Mouse (Mus musculus): ENCODE results near the gene Otos. TPM values are rescaled to one million over a fixed set of nuclear protein-coding genes. Genes with fewer than 3 reads are reported as not detected.

Gene Otos
- polyA plus RNA-seq, 1 experiment from 2014 or later = 0.24 TPM

DNA sequence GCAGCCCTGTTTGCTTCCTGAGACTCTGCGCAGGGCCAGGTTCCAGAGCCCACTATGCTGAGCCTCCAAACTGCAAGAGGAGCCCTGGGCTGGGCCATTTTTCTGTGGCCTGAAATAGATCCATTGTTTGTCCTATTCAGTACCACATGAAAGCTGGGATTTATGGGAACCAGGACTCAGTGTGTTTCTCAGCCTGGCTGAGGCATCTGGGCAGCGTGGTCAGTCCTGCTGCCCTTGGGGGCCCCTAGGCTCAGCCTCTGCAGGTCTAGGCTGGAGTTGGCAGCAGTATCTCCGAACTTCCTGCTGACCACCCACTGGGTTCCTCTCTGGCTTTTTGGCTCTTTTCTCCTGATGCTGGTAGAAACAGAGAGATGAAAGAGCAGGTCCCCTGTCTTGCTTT is 2.8 kb upstream of the Otos start:
- H3K4me3 ChIP-seq (ENCODE audit: low read length) = no peak overlapping the region
- H3K4me1 ChIP-seq (ENCODE audit: control insufficient read depth, insufficient read depth, low read length) = peaks cover 3% of the 10 kb centered on the region; the same call in 1 of the 2 replicates
- no peak overlapping the region for H3K9ac ChIP-seq (ENCODE audit: low read length)
- no peak for ATAC-seq (replicated peaks; ENCODE audit: extremely low read depth, insufficient read depth, low FRiP score)
- H3K27me3 ChIP-seq (ENCODE audit: control insufficient read depth, insufficient read depth, low read length) = 0 out of 2 replicates have a peak, but pooled peaks cover 2% of the 10 kb centered on the region
- no peaks in the 10 kb centered on the region for H3K9me3 ChIP-seq (replicated peaks; ENCODE audit: control insufficient read depth, low read length)
- H3K4me2 ChIP-seq (ENCODE audit: low read depth, low read length) = no peak overlapping the region
- H3K36me3 ChIP-seq (ENCODE audit: control insufficient read depth, insufficient read depth) = no peaks in the 10 kb centered on the region
- WGBS = 59% methylated on average over 3 of the region's 3 CpGs
- no peak overlapping the region for H3K27ac ChIP-seq (ENCODE audit: low read length)

DNA sequence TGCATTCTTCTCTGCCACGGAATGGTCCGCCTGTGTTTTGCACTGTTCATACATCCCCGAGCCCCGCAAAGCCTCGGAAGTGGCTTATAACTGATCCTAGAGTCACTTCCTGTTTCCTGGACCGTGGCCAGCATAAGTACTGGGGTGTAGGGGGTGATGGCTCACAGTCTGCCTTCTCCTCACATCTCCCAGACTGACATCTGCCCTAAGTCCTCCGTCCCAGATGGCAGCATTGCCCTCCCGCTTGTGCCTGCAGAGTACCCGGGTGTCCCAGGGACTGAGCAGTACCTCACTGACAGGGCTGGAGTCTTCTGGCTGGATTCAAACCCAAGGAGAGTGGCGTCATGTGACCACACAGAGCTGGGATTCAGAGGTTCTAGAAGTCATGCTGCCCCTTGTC is 444 bp downstream of the Otos start:
- Histone ChIP-seq H3K27ac (ENCODE audit: low read length) (no peak overlapping the region), H3K9ac (ENCODE audit: low read length) (no peak overlapping the region), H3K36me3 (ENCODE audit: control insufficient read depth, insufficient read depth) (no peaks in the 10 kb centered on the region), H3K4me2 (ENCODE audit: low read depth, low read length) (peak overlapping the region; percentile 11), H3K27me3 (ENCODE audit: control insufficient read depth, insufficient read depth, low read length) (no peaks in the 10 kb centered on the region), H3K4me1 (ENCODE audit: control insufficient read depth, insufficient read depth, low read length) (peaks cover 3% of the 10 kb centered on the region; the same call in 1 of the 2 replicates), H3K9me3 (replicated peaks; ENCODE audit: control insufficient read depth, low read length) (no peaks in the 10 kb centered on the region), H3K4me3 (ENCODE audit: low read length) (no peak overlapping the region)
- ATAC-seq (replicated peaks; ENCODE audit: extremely low read depth, insufficient read depth, low FRiP score) = no peak
- WGBS = 43% methylated on average over 10 of the region's 10 CpGs

DNA sequence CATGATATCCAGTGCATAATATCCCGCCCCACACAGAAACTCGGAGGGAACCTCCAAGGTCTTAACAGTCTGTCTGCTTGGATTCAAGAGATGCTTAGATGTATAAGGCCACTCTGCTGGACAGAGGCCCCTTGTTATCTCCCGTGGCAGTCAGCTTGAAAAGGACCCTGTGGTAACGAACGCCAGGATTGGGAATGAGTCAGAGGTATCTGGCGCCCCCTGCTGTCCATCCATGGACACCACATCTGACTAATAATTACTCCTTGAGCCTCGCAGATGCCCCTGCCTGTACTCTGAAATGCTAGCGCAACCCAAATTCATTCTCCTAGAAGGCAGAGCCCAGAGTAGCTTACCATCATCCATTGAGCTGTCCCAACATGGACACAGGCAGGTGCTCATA is 889 bp downstream of the Otos start:
- Histone ChIP-seq H3K9ac (ENCODE audit: low read length) (no peak overlapping the region), H3K4me3 (ENCODE audit: low read length) (no peak overlapping the region), H3K36me3 (ENCODE audit: control insufficient read depth, insufficient read depth) (no peaks in the 10 kb centered on the region), H3K27ac (ENCODE audit: low read length) (no peak overlapping the region), H3K27me3 (ENCODE audit: control insufficient read depth, insufficient read depth, low read length) (no peaks in the 10 kb centered on the region), H3K4me1 (ENCODE audit: control insufficient read depth, insufficient read depth, low read length) (peaks cover 3% of the 10 kb centered on the region; the same call in 1 of the 2 replicates), H3K9me3 (replicated peaks; ENCODE audit: control insufficient read depth, low read length) (no peaks in the 10 kb centered on the region), H3K4me2 (ENCODE audit: low read depth, low read length) (peak overlapping the region; percentile 22)
- WGBS = 9% methylated on average over 8 of the region's 8 CpGs
- 0 out of 2 replicates have a peak, but pooled peaks have one; percentile 24 for ATAC-seq (replicated peaks; ENCODE audit: extremely low read depth, insufficient read depth, low FRiP score)

GRCm38 (mm10) chr1:92647026-92647425 is 1.6 kb downstream of the Otos start:
- ATAC-seq (replicated peaks; ENCODE audit: extremely low read depth, insufficient read depth, low FRiP score) = no peak
- WGBS = 67% methylated on average over 4 of the region's 4 CpGs
- H3K9ac ChIP-seq (ENCODE audit: low read length) = no peak overlapping the region
- H3K4me3 ChIP-seq (ENCODE audit: low read length) = no peak overlapping the region
- no peak overlapping the region for H3K4me2 ChIP-seq (ENCODE audit: low read depth, low read length)
- H3K27ac ChIP-seq (ENCODE audit: low read length) = no peak overlapping the region
- H3K36me3 ChIP-seq (ENCODE audit: control insufficient read depth, insufficient read depth) = no peaks in the 10 kb centered on the region
- no peaks in the 10 kb centered on the region for H3K9me3 ChIP-seq (replicated peaks; ENCODE audit: control insufficient read depth, low read length)
- peaks cover 7% of the 10 kb centered on the region for H3K4me1 ChIP-seq (ENCODE audit: control insufficient read depth, insufficient read depth, low read length)
- H3K27me3 ChIP-seq (ENCODE audit: control insufficient read depth, insufficient read depth, low read length) = no peaks in the 10 kb centered on the region

DNA sequence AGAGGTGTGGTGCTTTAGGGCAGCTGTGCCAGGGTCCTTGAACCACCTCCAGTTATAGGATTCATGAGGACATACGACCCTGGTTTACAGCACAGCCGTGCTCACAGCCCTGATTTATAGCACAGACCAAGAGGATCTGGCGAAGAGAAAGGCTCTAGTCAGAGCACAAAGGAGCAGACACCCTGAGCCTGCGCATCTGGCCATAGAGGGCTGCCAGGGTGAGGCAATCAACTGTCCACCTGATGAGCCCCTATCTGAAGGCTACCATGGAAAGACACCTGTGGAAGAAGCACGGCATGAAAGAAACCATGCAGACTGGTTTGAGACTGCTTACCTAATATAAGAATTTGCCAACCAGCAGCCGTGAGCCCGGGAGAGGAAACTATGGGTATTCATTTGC is 2.0 kb downstream of the Otos start:
- WGBS = 70% methylated on average over 7 of the region's 7 CpGs
- H3K9ac ChIP-seq (ENCODE audit: low read length) = no peak overlapping the region
- H3K9me3 ChIP-seq (replicated peaks; ENCODE audit: control insufficient read depth, low read length) = no peaks in the 10 kb centered on the region
- peaks cover 7% of the 10 kb centered on the region for H3K4me1 ChIP-seq (ENCODE audit: control insufficient read depth, insufficient read depth, low read length)
- no peak for ATAC-seq (replicated peaks; ENCODE audit: extremely low read depth, insufficient read depth, low FRiP score)
- no peak overlapping the region for H3K4me3 ChIP-seq (ENCODE audit: low read length)
- H3K27ac ChIP-seq (ENCODE audit: low read length) = no peak overlapping the region
- H3K4me2 ChIP-seq (ENCODE audit: low read depth, low read length) = no peak overlapping the region
- no peaks in the 10 kb centered on the region for H3K36me3 ChIP-seq (ENCODE audit: control insufficient read depth, insufficient read depth)
- H3K27me3 ChIP-seq (ENCODE audit: control insufficient read depth, insufficient read depth, low read length) = no peaks in the 10 kb centered on the region

DNA sequence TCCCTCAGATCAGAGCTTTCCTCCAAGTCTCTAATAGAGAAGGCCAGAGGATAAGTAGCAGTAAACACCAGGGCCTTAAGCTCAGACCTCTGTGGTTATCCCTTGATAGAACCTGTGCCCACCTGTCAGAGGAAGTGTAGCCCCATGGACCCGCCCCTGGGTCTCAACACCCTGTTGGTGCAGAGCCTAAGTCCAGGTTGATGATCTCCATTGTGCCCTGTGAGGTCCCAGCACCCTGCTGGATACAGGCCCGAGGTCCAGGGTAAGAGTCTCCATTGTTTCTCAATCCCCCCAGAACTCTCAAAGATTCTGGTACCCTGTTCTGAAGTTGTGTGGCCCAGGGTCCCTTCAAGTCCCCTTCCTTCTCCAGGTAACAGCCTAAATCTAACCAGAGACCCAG is 2.5 kb downstream of the Otos start:
- H3K4me3 ChIP-seq (ENCODE audit: low read length) = no peak overlapping the region
- no peak overlapping the region for H3K27ac ChIP-seq (ENCODE audit: low read length)
- 38% methylated on average over 2 of the region's 2 CpGs for WGBS
- H3K4me1 ChIP-seq (ENCODE audit: control insufficient read depth, insufficient read depth, low read length) = peaks cover 8% of the 10 kb centered on the region
- H3K9me3 ChIP-seq (replicated peaks; ENCODE audit: control insufficient read depth, low read length) = no peaks in the 10 kb centered on the region
- H3K27me3 ChIP-seq (ENCODE audit: control insufficient read depth, insufficient read depth, low read length) = no peaks in the 10 kb centered on the region
- no peak for ATAC-seq (replicated peaks; ENCODE audit: extremely low read depth, insufficient read depth, low FRiP score)
- no peaks in the 10 kb centered on the region for H3K36me3 ChIP-seq (ENCODE audit: control insufficient read depth, insufficient read depth)
- H3K4me2 ChIP-seq (ENCODE audit: low read depth, low read length) = no peak overlapping the region
- no peak overlapping the region for H3K9ac ChIP-seq (ENCODE audit: low read length)

DNA sequence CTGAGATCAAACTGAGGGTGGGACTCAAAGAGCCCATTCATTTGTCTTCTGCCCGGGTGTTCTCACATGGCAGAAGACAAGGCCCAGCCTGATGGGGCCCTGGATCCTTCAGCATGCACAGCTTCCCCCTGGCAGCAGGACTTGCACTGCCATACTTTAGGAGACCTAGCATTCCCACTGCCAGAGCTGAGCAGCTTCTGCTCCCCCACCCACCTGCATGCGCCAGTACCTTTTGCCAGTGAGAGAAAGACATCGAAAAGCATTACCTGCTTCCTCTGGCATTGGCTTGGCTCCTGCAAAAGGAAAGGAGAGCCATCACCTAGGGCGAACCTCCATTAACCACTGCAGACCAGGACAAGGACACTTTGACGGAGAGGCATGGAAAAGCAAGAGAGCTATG is 3.7 kb downstream of the Otos start:
- no peak overlapping the region for H3K4me2 ChIP-seq (ENCODE audit: low read depth, low read length)
- H3K27me3 ChIP-seq (ENCODE audit: control insufficient read depth, insufficient read depth, low read length) = no peaks in the 10 kb centered on the region
- no peak overlapping the region for H3K27ac ChIP-seq (ENCODE audit: low read length)
- H3K9ac ChIP-seq (ENCODE audit: low read length) = no peak overlapping the region
- H3K36me3 ChIP-seq (ENCODE audit: control insufficient read depth, insufficient read depth) = no peaks in the 10 kb centered on the region
- no peak overlapping the region for H3K4me3 ChIP-seq (ENCODE audit: low read length)
- peaks cover 20% of the 10 kb centered on the region for H3K4me1 ChIP-seq (ENCODE audit: control insufficient read depth, insufficient read depth, low read length)
- WGBS = 81% methylated on average over 5 of the region's 5 CpGs
- H3K9me3 ChIP-seq (replicated peaks; ENCODE audit: control insufficient read depth, low read length) = no peaks in the 10 kb centered on the region
- ATAC-seq (replicated peaks; ENCODE audit: extremely low read depth, insufficient read depth, low FRiP score) = no peak

GRCm38 (mm10) chr1:92643691-92644090 is 5.0 kb downstream of the Otos start:
- 64% methylated on average over 4 of the region's 4 CpGs for WGBS
- ATAC-seq (replicated peaks; ENCODE audit: extremely low read depth, insufficient read depth, low FRiP score) = no peak
- Histone ChIP-seq H3K9ac (ENCODE audit: low read length) (no peak overlapping the region), H3K36me3 (ENCODE audit: control insufficient read depth, insufficient read depth) (no peaks in the 10 kb centered on the region), H3K4me1 (ENCODE audit: control insufficient read depth, insufficient read depth, low read length) (peaks cover 20% of the 10 kb centered on the region), H3K4me3 (ENCODE audit: low read length) (no peak overlapping the region), H3K4me2 (ENCODE audit: low read depth, low read length) (no peak overlapping the region), H3K27ac (ENCODE audit: low read length) (no peak overlapping the region), H3K9me3 (replicated peaks; ENCODE audit: control insufficient read depth, low read length) (no peaks in the 10 kb centered on the region), H3K27me3 (ENCODE audit: control insufficient read depth, insufficient read depth, low read length) (no peaks in the 10 kb centered on the region)

GRCm38 (mm10) chr1:92641514-92642272 is 6.9 kb downstream of the Otos start, which contains the start of gene Cops9:
Gene Cops9 (minus strand): TSS chr1:92641985.
- Histone ChIP-seq H3K4me1 (ENCODE audit: control insufficient read depth, insufficient read depth, low read length) (peaks cover 17% of the 10 kb centered on the region), H3K36me3 (ENCODE audit: control insufficient read depth, insufficient read depth) (peaks cover 8% of the 10 kb centered on the region), H3K4me3 (ENCODE audit: low read length) (peak within 1 kb of the TSS; percentile 80), H3K27me3 (ENCODE audit: control insufficient read depth, insufficient read depth, low read length) (no peaks in the 10 kb centered on the region), H3K9ac (ENCODE audit: low read length) (peak within 1 kb of the TSS; percentile 90), H3K27ac (ENCODE audit: low read length) (peak within 1 kb of the TSS; percentile 48), H3K9me3 (replicated peaks; ENCODE audit: control insufficient read depth, low read length) (no peaks in the 10 kb centered on the region), H3K4me2 (ENCODE audit: low read depth, low read length) (peak within 1 kb of the TSS; percentile 96)
- ATAC-seq (replicated peaks; ENCODE audit: extremely low read depth, insufficient read depth, low FRiP score) = peak; percentile 94
- 3% methylated on average over 50 of the region's 50 CpGs for WGBS

All from heart, embryonic 16.5 days (tissue).